In genomic region chr7:47150420-47151061, GRCm38 (mm10) we compare ENCODE assay signal across 8 mouse cellular contexts. TPM values are rescaled to one million over a fixed set of nuclear protein-coding genes. Genes with fewer than 3 reads are reported as not detected.
DNase-seq lines count a peak whose midpoint lies in the region; ATAC-seq lines count a peak whose summit lies in the region.
"Had no signal": no experiment of that assay in that cellular context is flagged by ENCODE, and none has a peak within 500 bp of the region (broad histone marks: within the 10 kb centered on the region; RNA-seq: fewer than 3 reads in every experiment).

No protein-coding gene starts in this region.

- H3K9me3 ChIP-seq in forebrain, embryonic 14.5 days (replicated peaks; ENCODE audit: control insufficient read depth, low read length): no peaks in the 10 kb centered on the region

- peak; percentile 71 for DNase-seq in 416B (ENCODE audit: low read depth)
- DNase-seq in CD4-positive helper T cell, adult 2 months (ENCODE audit: low read depth, low spot score): peak; percentile 53
- DNase-seq in c-Kit-positive CD71-negative TER-119-negative erythroid progenitor cells, embryonic 14.5 days (ENCODE audit: low read depth): peak; percentile 63
- DNase-seq in forebrain, embryonic 14.5 days (ENCODE audit: low spot score): peak; percentile 82
- peak; percentile 53 for DNase-seq in kidney, adult 9 months
- DNase-seq in lung, postnatal 10 days: peak; percentile 52
- DNase-seq in retina, postnatal 1 day: peak; percentile 72

- no peaks in the 10 kb centered on the region for H3K27me3 ChIP-seq in forebrain, embryonic 14.5 days (replicated peaks; ENCODE audit: control insufficient read depth, insufficient read depth, low read length)

- no peaks in the 10 kb centered on the region for H3K4me1 ChIP-seq in forebrain, embryonic 14.5 days (ENCODE audit: control insufficient read depth, insufficient read depth, low read length)

- no peaks in the 10 kb centered on the region for H3K36me3 ChIP-seq in forebrain, embryonic 14.5 days (ENCODE audit: control insufficient read depth, insufficient read depth, low read length)

- 15% methylated on average over 11 of the region's 11 CpGs for WGBS in forebrain, embryonic 14.5 days

- H3K4me2 ChIP-seq in forebrain, embryonic 14.5 days (ENCODE audit: low read length): no peak overlapping the region

- peak; percentile 55 for ATAC-seq in forebrain, embryonic 14.5 days

- H3K27ac ChIP-seq in forebrain, embryonic 14.5 days (ENCODE audit: low read depth, low read length): no peak overlapping the region

- no peak overlapping the region for H3K4me3 ChIP-seq in forebrain, embryonic 14.5 days (ENCODE audit: low read depth, low read length)

- no peak overlapping the region for H3K9ac ChIP-seq in forebrain, embryonic 14.5 days (ENCODE audit: low read length)

RNA-seq across cellular contexts. Expression of gene Ptpn5, which starts 17.1 kb away (rescaled TPM):
- 53.4 and 65.6 TPM in 2 replicates for polyA plus RNA-seq in forebrain, embryonic 14.5 days (2014; fragmentation: Nextera tagmentation; extraction: Ambion mirVana)

RNA-seq across cellular contexts. Expression of gene Mrgpra6, which starts 54.2 kb away (rescaled TPM):
- polyA plus RNA-seq in forebrain, embryonic 14.5 days (2014; fragmentation: Nextera tagmentation; extraction: Ambion mirVana): not detected in 2 replicates
- polyA plus RNA-seq: heart, embryonic 14.5 days had no signal
